Mouse (Mus musculus): ENCODE data around the gene Calr3. TPM values are rescaled to one million over a fixed set of nuclear protein-coding genes. Genes with fewer than 3 reads are reported as not detected.
A peak's percentile ranks its signal among the peaks of the same experiment; 100 is the strongest.

The Calr3 gene
- total and polyA plus RNA-seq, 3 experiments = 2.5 to 5.3 (median 2.8) TPM

DNA sequence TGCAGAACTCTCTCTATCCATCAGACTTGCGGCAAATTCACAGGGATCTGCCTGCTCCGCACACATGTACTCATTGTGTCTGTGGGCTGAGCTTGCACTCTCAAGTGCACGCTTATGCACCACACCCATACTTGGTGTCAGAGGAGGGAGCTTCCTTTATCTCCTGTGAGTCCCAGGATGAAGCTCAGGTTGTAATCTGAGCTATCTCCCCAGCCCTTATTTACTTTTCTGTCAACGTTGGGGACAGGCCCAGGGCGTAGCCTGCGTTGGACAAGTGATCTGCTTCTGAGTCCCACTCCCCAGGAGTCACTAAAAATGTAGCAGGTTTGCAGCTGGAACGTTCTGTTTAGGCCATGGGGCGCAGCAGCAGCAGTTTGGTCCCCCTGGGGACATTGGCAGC, 7.8 kb upstream of the Calr3 start:
- dilution Hi-C loops (cut with MboI; ENCODE audit: extremely low pct_ligation_motif_present, extremely low pct_unique_long_range_greater_than_20kb, low sequenced_read_pairs) = no loop called here
- H3K4me1 ChIP-seq (ENCODE audit: control insufficient read depth in 1 of 2, insufficient read depth in 2 of 2) = peaks cover 0 to 8% of the 10 kb centered on the region in 2 experiments; a peak in 2 of 4 replicates
- no peak overlapping the region for H3K4me2 ChIP-seq (ENCODE audit: insufficient read depth, low read depth, poor library complexity, severe bottlenecking)
- H3K4me3 ChIP-seq (replicated peaks in 1 of 3; ENCODE audit: low read depth in 2 of 3, low read length in 2 of 3, poor library complexity in 1 of 3) = no peak overlapping the region
- H3K9me3 ChIP-seq (replicated peaks; ENCODE audit: low read length) = peaks cover 10% of the 10 kb centered on the region
- TF ChIP-seq NRF1 (IDR thresholded peaks at IDR 0.05; ENCODE audit: low read depth, low read length) = no peak
- TF ChIP-seq ZNF384 (IDR thresholded peaks at IDR 0.05; ENCODE audit: low read depth, low read length) = no peak
- no peak for TF ChIP-seq RAD21 (IDR thresholded peaks at IDR 0.05; ENCODE audit: low read depth, low read length)
- no peak for TF ChIP-seq ZC3H11A (IDR thresholded peaks at IDR 0.05; ENCODE audit: low read depth, low read length)
- TF ChIP-seq TCF12 (IDR thresholded peaks at IDR 0.05; ENCODE audit: low read depth, low read length) = no peak
- no peak for TF ChIP-seq POLR2AphosphoS2 (IDR thresholded peaks at IDR 0.05; ENCODE audit: low read depth, low read length)
- TF ChIP-seq USF1 (IDR thresholded peaks at IDR 0.05; ENCODE audit: low read depth, low read length) = no peak
- H3K27me3 ChIP-seq (replicated peaks) = no peaks in the 10 kb centered on the region
- peaks cover 2% of the 10 kb centered on the region; the same call in 1 of the 2 replicates for H3K79me2 ChIP-seq (replicated peaks; ENCODE audit: control insufficient read depth, extremely low read depth, insufficient read depth, poor library complexity, severe bottlenecking)
- in situ Hi-C loops (cut with MboI; ENCODE audit: low pct_ligation_motif_present, low pct_unique_long_range_greater_than_20kb, low sequenced_read_pairs) = no loop called here
- H3K9ac ChIP-seq (ENCODE audit: insufficient read depth, low read depth) = no peak overlapping the region
- peaks cover 62 to 85% of the 10 kb centered on the region in 2 experiments for H3K36me3 ChIP-seq (replicated peaks in 1 of 2; ENCODE audit: control insufficient read depth in 1 of 2, insufficient read depth in 1 of 2, low read length in 1 of 2)
- DNase-seq (ENCODE audit: extremely low read depth) = no peak
- no peak overlapping the region for H3K27ac ChIP-seq (ENCODE audit: insufficient read depth, low read depth)

DNA sequence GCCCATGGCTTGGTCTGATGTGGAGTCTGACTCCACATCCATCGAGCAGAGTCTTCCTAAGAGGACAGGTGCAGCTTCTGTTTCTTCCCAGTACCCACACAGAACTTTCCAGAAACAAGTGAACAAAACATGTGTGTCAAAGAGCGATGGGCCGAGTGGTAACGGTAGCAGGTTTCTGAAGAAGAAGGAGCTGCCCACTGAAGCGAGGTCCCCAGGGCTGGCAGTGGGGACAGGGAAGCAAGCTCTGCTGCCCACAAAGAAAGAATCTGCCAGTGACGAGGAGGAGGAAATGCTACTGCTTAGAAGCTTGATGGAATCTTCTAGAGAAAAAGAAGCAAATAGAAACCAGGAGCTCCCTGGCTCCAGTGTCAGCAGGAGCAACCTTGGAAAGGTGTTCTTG, 1.4 kb upstream of the Calr3 start:
- H3K27me3 ChIP-seq (replicated peaks) = no peaks in the 10 kb centered on the region
- in situ Hi-C loops (cut with MboI; ENCODE audit: low pct_ligation_motif_present, low pct_unique_long_range_greater_than_20kb, low sequenced_read_pairs) (no loop called here), dilution Hi-C loops (cut with MboI; ENCODE audit: extremely low pct_ligation_motif_present, extremely low pct_unique_long_range_greater_than_20kb, low sequenced_read_pairs) (no loop called here)
- DNase-seq (ENCODE audit: extremely low read depth) = peak; percentile 26
- H3K9me3 ChIP-seq (replicated peaks; ENCODE audit: low read length) = no peaks in the 10 kb centered on the region
- H3K36me3 ChIP-seq (replicated peaks in 1 of 2; ENCODE audit: control insufficient read depth in 1 of 2, insufficient read depth in 1 of 2, low read length in 1 of 2) = peaks cover 24 to 38% of the 10 kb centered on the region in 2 experiments
- TF ChIP-seq POLR2AphosphoS2 (IDR thresholded peaks at IDR 0.05; ENCODE audit: low read depth, low read length) = no peak
- 0 out of 2 replicates have a peak, but pooled peaks have one; percentile 5 for TF ChIP-seq SIN3A (IDR thresholded peaks at IDR 0.05; ENCODE audit: low read length)
- peak overlapping the region; percentile 59 for H3K9ac ChIP-seq (ENCODE audit: insufficient read depth, low read depth)
- peak overlapping the region; percentile 97 for H3K4me2 ChIP-seq (ENCODE audit: insufficient read depth, low read depth, poor library complexity, severe bottlenecking)
- peak overlapping the region; percentile 5 to 42 (median 23) for H3K4me3 ChIP-seq (replicated peaks in 1 of 3; ENCODE audit: low read depth in 2 of 3, low read length in 2 of 3, poor library complexity in 1 of 3)
- H3K4me1 ChIP-seq (ENCODE audit: control insufficient read depth in 1 of 2, insufficient read depth in 2 of 2) = peaks cover 6 to 35% of the 10 kb centered on the region in 2 experiments; a peak in 3 of 4 replicates
- H3K27ac ChIP-seq (ENCODE audit: insufficient read depth, low read depth) = peak overlapping the region; percentile 38; the same call in 1 of the 2 replicates
- H3K79me2 ChIP-seq (replicated peaks; ENCODE audit: control insufficient read depth, extremely low read depth, insufficient read depth, poor library complexity, severe bottlenecking) = peaks cover 6% of the 10 kb centered on the region; the same call in 1 of the 2 replicates

DNA sequence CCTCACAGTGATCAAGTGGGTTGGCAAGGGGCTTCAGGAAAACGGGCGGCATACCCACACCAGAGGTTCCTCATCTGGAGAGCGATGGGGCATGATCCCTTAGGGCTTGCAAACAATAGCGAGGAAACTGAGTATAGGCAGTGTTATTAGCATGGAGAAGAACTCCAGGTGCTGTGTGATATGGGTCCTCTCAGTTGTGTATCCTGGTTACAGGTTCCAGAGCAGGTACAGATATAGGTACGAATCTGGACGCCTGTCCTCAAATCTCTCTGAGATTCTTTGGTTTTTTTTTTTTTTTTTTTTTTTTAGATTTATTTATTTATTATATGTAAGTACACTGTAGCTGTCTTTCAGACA, 302 bp upstream of the Calr3 start:
- Histone ChIP-seq H3K27me3 (replicated peaks) (no peaks in the 10 kb centered on the region), H3K4me2 (ENCODE audit: insufficient read depth, low read depth, poor library complexity, severe bottlenecking) (peak overlapping the region; percentile 14; the same call in 1 of the 2 replicates), H3K9me3 (replicated peaks; ENCODE audit: low read length) (no peaks in the 10 kb centered on the region), H3K4me3 (replicated peaks in 1 of 3; ENCODE audit: low read depth in 2 of 3, low read length in 2 of 3, poor library complexity in 1 of 3) (peak overlapping the region; percentile 55 to 66 (median 63)), H3K27ac (ENCODE audit: insufficient read depth, low read depth) (peak overlapping the region; percentile 23), H3K4me1 (ENCODE audit: control insufficient read depth in 1 of 2, insufficient read depth in 2 of 2) (peaks cover 6 to 35% of the 10 kb centered on the region in 2 experiments; a peak in 3 of 4 replicates), H3K79me2 (replicated peaks; ENCODE audit: control insufficient read depth, extremely low read depth, insufficient read depth, poor library complexity, severe bottlenecking) (peaks cover 6% of the 10 kb centered on the region; the same call in 1 of the 2 replicates), H3K36me3 (replicated peaks in 1 of 2; ENCODE audit: control insufficient read depth in 1 of 2, insufficient read depth in 1 of 2, low read length in 1 of 2) (peaks cover 14 to 27% of the 10 kb centered on the region in 2 experiments), H3K9ac (ENCODE audit: insufficient read depth, low read depth) (peak overlapping the region; percentile 52; the same call in 1 of the 2 replicates)
- in situ Hi-C loops (cut with MboI; ENCODE audit: low pct_ligation_motif_present, low pct_unique_long_range_greater_than_20kb, low sequenced_read_pairs) (no loop called here), dilution Hi-C loops (cut with MboI; ENCODE audit: extremely low pct_ligation_motif_present, extremely low pct_unique_long_range_greater_than_20kb, low sequenced_read_pairs) (no loop called here)
- DNase-seq (ENCODE audit: extremely low read depth) = no peak
- no peak for TF ChIP-seq ZKSCAN1 (IDR thresholded peaks at IDR 0.05; ENCODE audit: borderline replicate concordance, low read depth, low read length)
- 0 out of 2 replicates have a peak, but pooled peaks have one; percentile 4 for TF ChIP-seq E2F4 (IDR thresholded peaks at IDR 0.05; ENCODE audit: insufficient replicate concordance, low read depth, low read length)
- peak; percentile 53 for TF ChIP-seq ZNF384 (IDR thresholded peaks at IDR 0.05; ENCODE audit: low read depth, low read length)
- no peak for TF ChIP-seq UBTF (IDR thresholded peaks at IDR 0.05; ENCODE audit: low read depth, low read length)
- TF ChIP-seq CHD1 (IDR thresholded peaks at IDR 0.05; ENCODE audit: low read depth, low read length) = 0 out of 2 replicates have a peak, but pooled peaks have one; percentile 84
